Mouse (Mus musculus): Measurements from ENCODE around the gene Cdcp1.

- TF ChIP-seq CTCF (IDR thresholded peaks at IDR 0.05; ENCODE audit: low read depth) (no peak), EP300 (IDR thresholded peaks at IDR 0.05; ENCODE audit: low read depth) (no peak)
Observed at GRCm38 (mm10) chr9:123183226-123183625, 32.6 kb downstream of the Cdcp1 start.

Data from liver, embryonic 14.5 days (tissue).